Mouse (Mus musculus): ENCODE data around the gene Dapp1. TPM values are rescaled to one million over a fixed set of nuclear protein-coding genes. Genes with fewer than 3 reads are reported as not detected.
A peak's percentile ranks its signal among the peaks of the same experiment; 100 is the strongest.

Gene Dapp1
- polyA plus RNA-seq, 1 experiment from 2014 or later: 8.1 TPM

GRCm38 (mm10) chr3:137913093-137913492, 68.3 kb downstream of the Dapp1 start:
- Histone ChIP-seq H3K27ac (no peak overlapping the region), H3K4me3 (replicated peaks; ENCODE audit: low read depth, low read length) (no peak overlapping the region), H3K36me3 (ENCODE audit: insufficient read depth, low read length) (0 out of 2 replicates have a peak, but pooled peaks cover 5% of the 10 kb centered on the region), H3K4me1 (replicated peaks; ENCODE audit: insufficient read depth, low read length) (no peaks in the 10 kb centered on the region; the same call in 1 of the 2 replicates), H3K4me2 (ENCODE audit: low read length) (no peak overlapping the region), H3K9me3 (replicated peaks; ENCODE audit: low read length) (no peaks in the 10 kb centered on the region), H3K9ac (ENCODE audit: low read depth, low read length) (no peak overlapping the region), H3K27me3 (ENCODE audit: insufficient read depth, low read length) (no peaks in the 10 kb centered on the region)
- no peak for DNase-seq (ENCODE audit: low spot score)
- no peak for ATAC-seq (replicated peaks; ENCODE audit: low FRiP score, low read depth)
- TF ChIP-seq CTCF (IDR thresholded peaks at IDR 0.05; ENCODE audit: low read depth): no peak
- 56% methylated on average over 2 of the region's 2 CpGs for WGBS

GRCm38 (mm10) chr3:137900149-137900548, 81.2 kb downstream of the Dapp1 start:
- 85% methylated on average over 10 of the region's 10 CpGs for WGBS
- Histone ChIP-seq H3K9me3 (replicated peaks; ENCODE audit: low read length) (no peaks in the 10 kb centered on the region), H3K27ac (no peak overlapping the region), H3K27me3 (ENCODE audit: insufficient read depth, low read length) (no peaks in the 10 kb centered on the region), H3K9ac (ENCODE audit: low read depth, low read length) (no peak overlapping the region), H3K4me3 (replicated peaks; ENCODE audit: low read depth, low read length) (no peak overlapping the region), H3K4me1 (replicated peaks; ENCODE audit: insufficient read depth, low read length) (no peaks in the 10 kb centered on the region), H3K36me3 (ENCODE audit: insufficient read depth, low read length) (peaks cover 19% of the 10 kb centered on the region; the same call in 1 of the 2 replicates), H3K4me2 (ENCODE audit: low read length) (no peak overlapping the region)
- DNase-seq (ENCODE audit: low spot score): no peak
- no peak for TF ChIP-seq CTCF (IDR thresholded peaks at IDR 0.05; ENCODE audit: low read depth)
- no peak for ATAC-seq (replicated peaks; ENCODE audit: low FRiP score, low read depth)

- Histone ChIP-seq H3K4me3 (replicated peaks; ENCODE audit: low read depth, low read length) (no peak overlapping the region), H3K36me3 (ENCODE audit: insufficient read depth, low read length) (peaks cover 22% of the 10 kb centered on the region; the same call in 1 of the 2 replicates), H3K27me3 (ENCODE audit: insufficient read depth, low read length) (no peaks in the 10 kb centered on the region), H3K27ac (no peak overlapping the region), H3K4me1 (replicated peaks; ENCODE audit: insufficient read depth, low read length) (no peaks in the 10 kb centered on the region), H3K4me2 (ENCODE audit: low read length) (no peak overlapping the region), H3K9ac (ENCODE audit: low read depth, low read length) (no peak overlapping the region), H3K9me3 (replicated peaks; ENCODE audit: low read length) (no peaks in the 10 kb centered on the region)
- TF ChIP-seq CTCF (IDR thresholded peaks at IDR 0.05; ENCODE audit: low read depth): no peak
- 85% methylated on average over 5 of the region's 5 CpGs for WGBS
- DNase-seq (ENCODE audit: low spot score) (no peak), ATAC-seq (replicated peaks; ENCODE audit: low FRiP score, low read depth) (no peak)
Measured at GRCm38 (mm10) chr3:137897685-137898084, 83.7 kb downstream of the Dapp1 start.

- DNase-seq (ENCODE audit: low spot score) (no peak), ATAC-seq (replicated peaks; ENCODE audit: low FRiP score, low read depth) (no peak)
- H3K27me3 ChIP-seq (ENCODE audit: insufficient read depth, low read length): no peaks in the 10 kb centered on the region
- no peak for TF ChIP-seq CTCF (IDR thresholded peaks at IDR 0.05; ENCODE audit: low read depth)
- no peak overlapping the region for H3K4me2 ChIP-seq (ENCODE audit: low read length)
- H3K27ac ChIP-seq: no peak overlapping the region
- H3K4me1 ChIP-seq (replicated peaks; ENCODE audit: insufficient read depth, low read length): no peaks in the 10 kb centered on the region
- H3K9me3 ChIP-seq (replicated peaks; ENCODE audit: low read length): no peaks in the 10 kb centered on the region
- WGBS: 93% methylated on average over 3 of the region's 3 CpGs
- H3K4me3 ChIP-seq (replicated peaks; ENCODE audit: low read depth, low read length): no peak overlapping the region
- peaks cover 27% of the 10 kb centered on the region; the same call in 1 of the 2 replicates for H3K36me3 ChIP-seq (ENCODE audit: insufficient read depth, low read length)
- H3K9ac ChIP-seq (ENCODE audit: low read depth, low read length): no peak overlapping the region
Measured at GRCm38 (mm10) chr3:137896867-137897266, 84.5 kb downstream of the Dapp1 start.

DNA sequence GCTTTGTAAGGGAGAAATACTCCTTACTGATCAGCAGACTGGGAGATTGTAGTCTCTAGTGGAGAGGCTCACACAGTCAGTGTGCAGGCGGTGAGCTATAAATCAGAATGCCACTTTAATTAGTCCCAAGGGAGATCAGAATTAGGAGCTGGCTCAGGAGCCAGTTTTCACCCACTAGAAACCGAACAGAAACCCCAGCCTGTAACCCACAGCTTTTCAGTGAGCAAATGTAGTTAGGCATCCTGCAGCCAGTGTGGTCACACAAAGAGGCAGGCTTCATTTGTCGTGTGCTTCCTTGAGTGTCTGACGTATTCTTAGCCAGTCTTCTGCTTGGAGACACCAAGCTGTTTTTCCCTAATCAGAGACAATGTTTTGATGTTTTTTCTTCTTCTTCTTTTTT, 85.0 kb downstream of the Dapp1 start:
- WGBS: 49% methylated on average over 4 of the region's 4 CpGs
- Histone ChIP-seq H3K9ac (ENCODE audit: low read depth, low read length) (no peak overlapping the region), H3K27ac (no peak overlapping the region), H3K4me1 (replicated peaks; ENCODE audit: insufficient read depth, low read length) (no peaks in the 10 kb centered on the region), H3K27me3 (ENCODE audit: insufficient read depth, low read length) (no peaks in the 10 kb centered on the region), H3K4me3 (replicated peaks; ENCODE audit: low read depth, low read length) (no peak overlapping the region), H3K4me2 (ENCODE audit: low read length) (no peak overlapping the region), H3K9me3 (replicated peaks; ENCODE audit: low read length) (no peaks in the 10 kb centered on the region), H3K36me3 (ENCODE audit: insufficient read depth, low read length) (peaks cover 27% of the 10 kb centered on the region; the same call in 1 of the 2 replicates)
- no peak for ATAC-seq (replicated peaks; ENCODE audit: low FRiP score, low read depth)
- TF ChIP-seq CTCF (IDR thresholded peaks at IDR 0.05; ENCODE audit: low read depth): no peak
- peak; percentile 11 for DNase-seq (ENCODE audit: low spot score)

DNA sequence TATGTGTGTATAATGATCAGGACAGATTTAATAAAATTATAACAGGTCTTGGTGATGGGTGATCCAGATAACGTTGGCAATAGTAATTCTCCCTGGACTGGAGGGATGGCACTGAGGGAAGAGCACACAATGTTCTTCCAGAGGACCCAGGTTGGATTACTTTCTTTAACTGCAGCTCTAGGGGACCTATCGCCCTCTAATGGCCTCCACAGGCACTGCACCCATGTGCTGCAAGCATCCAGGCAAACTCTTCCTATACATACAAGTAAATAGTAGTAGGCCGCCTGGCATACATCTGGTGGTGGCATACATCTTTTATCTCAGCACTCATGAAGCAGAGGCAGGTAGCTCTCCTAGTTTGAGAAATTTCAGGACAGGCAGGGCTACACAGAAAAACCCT, 86.1 kb downstream of the Dapp1 start:
- H3K4me3 ChIP-seq (replicated peaks; ENCODE audit: low read depth, low read length): no peak overlapping the region
- H3K27ac ChIP-seq: no peak overlapping the region
- TF ChIP-seq CTCF (IDR thresholded peaks at IDR 0.05; ENCODE audit: low read depth): peak; percentile 53
- no peak for DNase-seq (ENCODE audit: low spot score)
- no peaks in the 10 kb centered on the region for H3K9me3 ChIP-seq (replicated peaks; ENCODE audit: low read length)
- no peak overlapping the region for H3K9ac ChIP-seq (ENCODE audit: low read depth, low read length)
- no peaks in the 10 kb centered on the region for H3K4me1 ChIP-seq (replicated peaks; ENCODE audit: insufficient read depth, low read length)
- ATAC-seq (replicated peaks; ENCODE audit: low FRiP score, low read depth): no peak
- 87% methylated on average over 3 of the region's 3 CpGs for WGBS
- H3K27me3 ChIP-seq (ENCODE audit: insufficient read depth, low read length): no peaks in the 10 kb centered on the region
- peaks cover 27% of the 10 kb centered on the region; the same call in 1 of the 2 replicates for H3K36me3 ChIP-seq (ENCODE audit: insufficient read depth, low read length)
- H3K4me2 ChIP-seq (ENCODE audit: low read length): no peak overlapping the region

GRCm38 (mm10) chr3:137893789-137894188, 87.6 kb downstream of the Dapp1 start:
- Histone ChIP-seq H3K36me3 (ENCODE audit: insufficient read depth, low read length) (peaks cover 35% of the 10 kb centered on the region; the same call in 1 of the 2 replicates), H3K27me3 (ENCODE audit: insufficient read depth, low read length) (no peaks in the 10 kb centered on the region), H3K4me1 (replicated peaks; ENCODE audit: insufficient read depth, low read length) (no peaks in the 10 kb centered on the region), H3K4me3 (replicated peaks; ENCODE audit: low read depth, low read length) (no peak overlapping the region), H3K27ac (no peak overlapping the region), H3K9me3 (replicated peaks; ENCODE audit: low read length) (no peaks in the 10 kb centered on the region), H3K9ac (ENCODE audit: low read depth, low read length) (no peak overlapping the region), H3K4me2 (ENCODE audit: low read length) (no peak overlapping the region)
- no peak for ATAC-seq (replicated peaks; ENCODE audit: low FRiP score, low read depth)
- no peak for DNase-seq (ENCODE audit: low spot score)
- 89% methylated on average over 4 of the region's 4 CpGs for WGBS
- no peak for TF ChIP-seq CTCF (IDR thresholded peaks at IDR 0.05; ENCODE audit: low read depth)

All from kidney, postnatal 0 days (tissue).